Mouse (Mus musculus) ES-E14 (cell line): ENCODE measurements around the gene Ptms.

Experiments used
- CHD2 ChIP-seq: IDR thresholded peaks from 2 replicates; pipeline ENCODE4 v1.6.1; 2014; ENCODE audit warnings: mild to moderate bottlenecking, low read depth, low read length, inconsistent platforms
- ZC3H11A ChIP-seq: IDR thresholded peaks from 2 replicates; pipeline ENCODE4 v1.6.1; 2012; ENCODE audit warnings: low read depth, mild to moderate bottlenecking, inconsistent platforms, low read length, borderline replicate concordance
- ZNF384 ChIP-seq: IDR thresholded peaks from 2 replicates; pipeline ENCODE4 v1.6.1; 2012; ENCODE audit warnings: low read depth, low read length, inconsistent platforms

GRCm38 (mm10) chr6:124887986-124888385 is 31.9 kb downstream of the Ptms start, which contains the start of gene Cd4:
- TF ChIP-seq CHD2 (no peak), ZC3H11A (no peak), ZNF384 (no peak)
